Comparison of ENCODE assay signal across 36 mouse cellular contexts in the genomic region with DNA sequence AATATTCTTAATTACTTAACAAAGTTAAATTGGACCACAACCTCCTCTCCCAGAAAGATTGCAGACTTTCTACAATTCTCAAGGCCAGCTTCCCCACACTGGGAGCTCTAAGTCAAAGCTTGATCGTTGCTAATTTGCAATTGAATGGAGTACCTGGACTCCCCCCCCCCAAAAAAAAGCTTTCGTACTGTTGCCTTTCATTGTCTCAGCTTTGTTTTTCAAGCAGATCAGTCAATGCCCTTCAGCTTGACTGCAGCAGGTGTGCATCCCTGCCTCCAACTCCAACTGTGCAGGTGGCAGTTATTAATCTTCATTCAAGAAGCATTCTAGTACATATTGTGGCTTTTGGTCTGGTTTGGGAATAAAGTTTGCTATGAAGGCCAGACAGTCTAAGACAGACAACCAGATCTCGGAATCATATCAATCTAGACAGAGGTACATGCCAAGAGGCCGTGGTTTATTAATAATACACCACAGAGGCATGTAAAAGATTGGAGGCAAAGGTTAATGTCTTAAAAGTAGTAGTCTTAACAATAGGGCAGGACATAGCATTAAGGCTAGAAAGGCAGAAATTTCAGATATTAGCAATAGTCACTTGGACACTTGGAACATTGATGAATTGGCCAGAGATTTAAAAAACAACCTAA. TPM values are rescaled to one million over a fixed set of nuclear protein-coding genes. Genes with fewer than 3 reads are reported as not detected.
"Had no signal": no experiment of that assay in that cellular context is flagged by ENCODE, and none has a peak within 500 bp of the region (broad histone marks: within the 10 kb centered on the region; RNA-seq: fewer than 3 reads in every experiment).

No protein-coding gene starts in this region.

RNA-seq across cellular contexts. Expression of gene Sult3a2, which starts 9.9 kb away (rescaled TPM):
- total RNA-seq: megakaryocyte progenitor cell, adult 5-6 weeks; megakaryocyte, adult 5-6 weeks; megakaryocyte-erythroid progenitor cell, adult 5-6 weeks; midbrain, postnatal 0 days; monocyte, adult 5-6 weeks had no signal
- polyA plus RNA-seq: limb, embryonic 10.5 days; limb, embryonic 11.5 days; limb, embryonic 12.5 days; limb, embryonic 13.5 days; limb, embryonic 14.5 days; limb, embryonic 15.5 days; liver, adult 2 months; liver, embryonic 11.5 days; liver, embryonic 12.5 days; liver, embryonic 13.5 days; liver, embryonic 14.5 days; liver, embryonic 15.5 days; liver, embryonic 16.5 days; liver, postnatal 0 days; lung, adult 2 months; lung, embryonic 14.5 days; lung, embryonic 15.5 days; lung, embryonic 16.5 days; lung, postnatal 0 days; macrophage; midbrain, embryonic 10.5 days; midbrain, embryonic 11.5 days; midbrain, embryonic 12.5 days; midbrain, embryonic 13.5 days; midbrain, embryonic 14.5 days; midbrain, embryonic 15.5 days; midbrain, embryonic 16.5 days; midbrain, postnatal 0 days; myocyte; neural tube, embryonic 11.5 days; neural tube, embryonic 12.5 days; neural tube, embryonic 13.5 days had no signal
